Mouse (Mus musculus) layer of hippocampus, adult 2 months (tissue): Measurements from ENCODE around the gene Slc25a22. TPM values are rescaled to one million over a fixed set of nuclear protein-coding genes. Genes with fewer than 3 reads are reported as not detected.
"Not testable (repeated sequence)": the region's sequence is repeated elsewhere in the genome, so short reads cannot be mapped to it uniquely, and the experiment has no call there.

ENCODE experiments used
- DNase-seq, 2 experiments: peaks; one replicate each; pipeline ENCODE4 v3.0.0; 2022; ENCODE audit warnings: low spot score in 2 of 2
- H3K27ac ChIP-seq: fragments of 200-600 bp; 2 replicates; pipeline ENCODE4 v1.8.1; 2022
- H3K4me3 ChIP-seq: fragments of 200-600 bp; 2 replicates; pipeline ENCODE4 v1.8.1; 2022; ENCODE audit warnings: mild to moderate bottlenecking
- CTCF ChIP-seq: fragments of 200-600 bp; conservative IDR thresholded peaks from 2 replicates; pipeline ENCODE4 v1.8.1; 2022; ENCODE audit warnings: antibody characterized with exemption, mild to moderate bottlenecking, moderate library complexity
- total RNA-seq, 2 experiments: library from RNA; stranded (reverse); gene quantifications; 2 replicates each; pipeline ENCODE4 v1.2.3; 2021

Gene Slc25a22
- total RNA-seq, 2 experiments from 2014 or later, result 338 to 343 TPM

DNA sequence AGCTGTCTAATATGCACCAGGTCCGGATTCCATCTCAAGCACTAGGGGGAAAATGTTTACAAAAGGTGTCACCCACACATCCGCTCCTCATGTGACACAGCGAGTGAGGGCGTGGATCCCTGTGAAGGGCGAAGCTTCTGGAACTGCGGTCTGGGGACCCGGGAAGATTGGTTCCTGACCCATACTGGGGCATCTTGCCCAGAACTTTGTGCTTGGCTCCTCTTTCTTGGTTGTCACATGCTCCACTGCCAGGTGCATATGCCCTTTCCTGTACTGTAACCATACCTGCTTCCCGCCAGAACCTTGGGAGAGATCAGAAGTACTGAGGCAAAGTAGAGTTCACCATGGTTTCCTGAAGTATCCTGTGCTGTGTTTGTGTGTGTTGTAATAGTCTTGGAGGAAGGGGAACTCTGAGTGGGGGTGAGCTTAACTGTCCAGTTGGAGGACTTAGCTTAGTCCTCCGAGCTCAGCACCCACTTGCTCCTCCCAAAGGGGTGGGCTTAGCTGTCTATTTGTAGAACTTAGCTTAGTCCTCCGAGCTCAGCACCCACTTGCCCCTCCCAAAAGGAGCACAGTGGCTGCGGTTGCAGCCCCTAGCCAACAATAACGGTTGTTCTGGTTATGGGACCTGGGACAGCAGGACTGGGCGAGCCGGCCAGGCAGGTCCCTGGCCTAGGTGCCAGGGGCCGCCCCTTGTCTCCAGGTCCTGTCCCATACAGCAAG lies 22.9 kb upstream of the Slc25a22 start, which contains the start of gene Cracr2b:
Gene Cracr2b, plus strand, starts transcription at position 704 of the 723 bp plus-strand sequence.
- DNase-seq, result no peak
- peak within 1 kb of the TSS; percentile 48 for H3K4me3 ChIP-seq
- peak within 1 kb of the TSS; percentile 78 for H3K27ac ChIP-seq
- no peak for TF ChIP-seq CTCF

DNA sequence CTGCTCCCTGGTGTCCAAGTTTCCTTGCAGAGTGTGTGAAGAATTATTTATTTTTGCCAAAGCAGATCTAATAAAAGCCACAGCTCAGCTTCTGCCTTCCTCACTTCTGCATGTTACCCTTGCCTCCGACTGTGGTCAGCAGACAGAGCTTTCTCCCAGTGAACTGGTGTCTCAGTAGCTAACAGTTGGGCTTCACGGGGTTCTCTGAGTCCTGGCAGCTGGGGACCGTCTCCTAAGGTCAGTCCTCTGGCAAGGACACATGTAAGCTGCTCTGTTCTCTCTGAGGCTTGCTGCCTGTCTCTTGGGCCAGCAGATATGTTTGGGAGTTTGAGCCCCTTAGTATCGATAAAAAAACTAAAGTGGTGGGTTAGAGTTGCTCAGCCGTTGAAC lies 22.3 kb upstream of the Slc25a22 start:
- no peak overlapping the region for H3K4me3 ChIP-seq
- peak overlapping the region; percentile 53 for H3K27ac ChIP-seq
- TF ChIP-seq CTCF, result no peak
- DNase-seq, result no peak

DNA sequence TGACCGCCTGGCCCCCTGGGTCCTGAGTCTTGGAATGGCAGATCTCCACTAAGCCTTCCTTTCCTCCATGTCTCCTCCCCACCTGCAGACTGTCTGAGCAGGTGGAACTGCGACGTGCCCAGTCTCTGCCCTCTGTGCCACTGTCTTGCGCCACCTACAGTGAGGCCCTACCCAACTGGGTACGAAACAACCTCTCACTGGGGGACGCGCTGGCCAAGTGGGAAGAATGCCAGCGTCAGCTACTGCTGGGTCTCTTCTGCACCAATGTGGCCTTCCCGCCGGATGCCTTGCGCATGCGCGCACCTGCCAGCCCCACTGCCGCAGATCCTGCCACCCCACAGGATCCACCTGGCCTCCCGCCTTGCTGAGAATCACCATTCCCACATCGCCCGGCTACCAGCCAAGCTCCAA lies 21.6 kb upstream of the Slc25a22 start:
- no peak for TF ChIP-seq CTCF
- no peak overlapping the region for H3K4me3 ChIP-seq
- DNase-seq, result no peak
- no peak overlapping the region for H3K27ac ChIP-seq

DNA sequence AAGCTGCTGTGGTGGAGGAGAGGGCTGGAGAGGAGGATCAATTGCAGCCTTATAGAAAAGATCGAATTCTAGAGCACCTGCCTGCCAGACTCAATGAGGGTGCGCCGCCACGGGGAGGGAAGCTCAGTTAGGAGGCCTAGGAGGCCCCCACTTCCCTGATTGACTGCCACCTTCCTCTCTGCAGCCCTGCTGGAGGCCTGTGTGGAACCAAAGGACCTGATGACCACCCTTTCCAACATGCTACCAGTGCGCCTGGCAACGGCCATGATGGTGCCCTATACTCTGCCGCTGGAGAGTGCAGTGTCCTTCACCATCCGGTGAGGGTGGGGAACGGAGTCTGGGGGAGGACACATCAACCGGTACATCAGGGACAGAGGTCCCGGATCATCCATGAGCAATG lies 21.0 kb upstream of the Slc25a22 start:
- no peak overlapping the region for H3K27ac ChIP-seq
- DNase-seq, result no peak
- H3K4me3 ChIP-seq, result no peak overlapping the region
- TF ChIP-seq CTCF, result peak; percentile 39

GRCm38 (mm10) chr7:141457986-141458660 lies 20.4 kb upstream of the Slc25a22 start:
- DNase-seq, result no peak
- Histone ChIP-seq H3K4me3 (no peak overlapping the region), H3K27ac (no peak overlapping the region)
- TF ChIP-seq CTCF, result peak; percentile 72

- Histone ChIP-seq H3K4me3 (no peak overlapping the region), H3K27ac (no peak overlapping the region)
- DNase-seq, result no peak
- no peak for TF ChIP-seq CTCF
Measured at GRCm38 (mm10) chr7:141457236-141457635, 19.5 kb upstream of the Slc25a22 start.

DNA sequence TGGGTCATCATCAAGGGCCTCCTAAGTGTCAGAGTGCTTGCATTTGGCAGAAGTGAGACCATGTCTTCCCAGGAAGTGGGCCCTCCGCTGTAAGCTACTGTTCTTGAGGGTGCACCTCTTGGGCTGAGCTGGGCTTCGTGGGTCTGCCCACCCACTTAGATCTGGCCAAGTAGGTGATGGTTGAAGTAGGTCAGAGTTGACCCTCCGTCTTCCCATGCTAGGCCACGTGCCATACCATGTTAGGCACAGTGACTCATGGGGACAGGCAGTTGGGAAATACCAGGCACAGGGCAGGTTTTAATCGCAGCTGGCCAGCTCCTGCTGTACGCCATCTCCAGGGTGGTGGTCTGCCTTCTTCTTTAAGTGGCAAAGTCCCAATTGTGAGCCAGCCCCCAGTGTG lies 19.0 kb upstream of the Slc25a22 start:
- no peak for TF ChIP-seq CTCF
- Histone ChIP-seq H3K27ac (peak overlapping the region; percentile 90; the same call in 1 of the 2 replicates), H3K4me3 (no peak overlapping the region)
- DNase-seq, result no peak

- no peak for TF ChIP-seq CTCF
- peak overlapping the region; percentile 90 for H3K27ac ChIP-seq
- H3K4me3 ChIP-seq, result peak overlapping the region; percentile 63
- DNase-seq, result no peak
Measured at GRCm38 (mm10) chr7:141455610-141456314, 18.1 kb upstream of the Slc25a22 start.

DNA sequence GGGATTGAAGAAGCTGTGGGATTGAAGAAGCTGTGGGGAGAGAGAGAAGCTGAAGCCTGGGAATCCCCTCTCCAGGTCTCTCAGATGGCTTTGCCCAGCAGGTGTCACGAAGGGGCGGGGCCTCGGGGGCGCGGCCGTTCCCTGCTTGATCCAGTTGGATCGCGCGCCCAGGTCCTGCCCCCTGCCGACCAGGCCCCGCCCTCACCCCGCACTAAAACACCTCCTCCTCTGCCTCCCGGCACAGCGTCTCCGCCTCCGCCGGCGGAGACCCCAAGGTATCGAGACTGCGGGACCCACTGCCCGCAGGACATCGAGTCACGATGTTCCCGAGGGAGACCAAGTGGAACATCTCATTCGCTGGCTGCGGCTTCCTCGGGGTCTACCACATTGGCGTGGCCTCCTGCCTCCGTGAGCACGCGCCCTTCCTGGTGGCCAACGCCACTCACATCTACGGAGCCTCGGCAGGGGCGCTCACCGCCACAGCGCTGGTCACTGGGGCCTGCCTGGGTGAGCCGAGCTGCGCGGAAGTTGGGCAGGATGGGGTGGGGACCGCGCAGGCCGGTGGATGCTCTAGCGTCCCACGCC lies 17.4 kb upstream of the Slc25a22 start, which contains the start of gene Pnpla2:
Gene Pnpla2, plus strand, starts transcription at position 232 of the 585 bp plus-strand sequence.
- H3K27ac ChIP-seq, result peak within 1 kb of the TSS; percentile 90
- TF ChIP-seq CTCF, result peak; percentile 49
- peak; percentile 89 for DNase-seq
- peak within 1 kb of the TSS; percentile 63 for H3K4me3 ChIP-seq

GRCm38 (mm10) chr7:141453636-141454035 lies 15.9 kb upstream of the Slc25a22 start:
- Histone ChIP-seq H3K4me3 (no peak overlapping the region), H3K27ac (no peak overlapping the region)
- no peak for DNase-seq
- no peak for TF ChIP-seq CTCF

DNA sequence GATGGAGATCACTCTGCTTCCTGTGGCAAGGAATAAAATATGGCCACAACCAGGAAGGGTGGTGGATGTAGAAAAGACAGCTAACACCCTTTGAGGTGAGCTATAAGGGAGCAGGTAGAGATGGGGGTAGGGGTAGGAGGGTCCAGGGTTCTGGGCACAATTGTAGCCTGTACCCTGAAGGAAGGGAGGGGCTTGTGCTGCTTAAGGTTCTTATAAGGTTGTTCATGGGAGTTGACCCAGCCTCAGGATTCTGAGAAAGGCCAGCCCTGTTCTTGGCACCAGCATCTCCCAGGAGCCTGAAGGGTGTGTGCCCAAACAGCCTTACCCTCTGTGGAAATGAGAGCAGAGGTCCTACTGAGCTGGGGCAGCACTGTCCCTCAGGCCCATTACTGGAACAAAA lies 14.2 kb upstream of the Slc25a22 start:
- TF ChIP-seq CTCF, result no peak
- no peak for DNase-seq
- Histone ChIP-seq H3K4me3 (no peak overlapping the region), H3K27ac (no peak overlapping the region)

- peak within 1 kb of the TSS; percentile 100 for H3K27ac ChIP-seq
- peak; percentile 21 for TF ChIP-seq CTCF
- peak within 1 kb of the TSS; percentile 97 for H3K4me3 ChIP-seq
- DNase-seq, result peak; percentile 93 to 95
Measured at GRCm38 (mm10) chr7:141447110-141447991, 9.7 kb upstream of the Slc25a22 start, which contains the start of gene Rplp2. Gene Rplp2 (plus strand): TSS chr7:141447370.

DNA sequence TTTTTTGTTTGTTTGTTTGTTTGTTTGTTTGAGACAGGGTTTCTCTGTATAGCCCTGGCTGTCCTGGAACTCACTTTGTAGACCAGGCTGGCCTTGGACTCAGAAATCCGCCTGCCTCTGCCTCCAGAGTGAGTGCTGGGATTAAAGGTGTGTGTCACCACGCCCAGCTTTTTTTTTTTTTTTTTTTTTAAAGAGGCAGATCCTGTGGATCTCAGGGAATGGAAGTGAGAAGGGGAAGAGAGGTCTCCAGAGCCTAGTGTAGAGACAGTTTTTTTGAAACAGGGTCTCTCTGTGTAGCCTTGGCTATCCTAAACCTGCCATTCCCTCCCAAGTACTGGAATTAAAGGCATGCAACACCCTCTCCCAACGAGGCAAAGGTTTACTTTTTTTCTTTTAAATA lies 8.7 kb upstream of the Slc25a22 start:
- H3K4me3 ChIP-seq, H3K27ac ChIP-seq, DNase-seq: not testable (repeated sequence)
